In genomic region chr2:76599214-76599613, GRCm38 (mm10) we compare ENCODE assay signal across 10 mouse cellular contexts. TPM values are rescaled to one million over a fixed set of nuclear protein-coding genes. Genes with fewer than 3 reads are reported as not detected.
DNase-seq lines count a peak whose midpoint lies in the region; ATAC-seq and TF ChIP-seq lines count a peak whose summit lies in the region.
"Had no signal": no experiment of that assay in that cellular context is flagged by ENCODE, and none has a peak within 500 bp of the region (broad histone marks: within the 10 kb centered on the region; RNA-seq: fewer than 3 reads in every experiment).

No protein-coding gene starts in this region.

- H3K36me3 ChIP-seq in heart, postnatal 0 days (replicated peaks; ENCODE audit: control insufficient read depth, insufficient read depth, low read length) = no peaks in the 10 kb centered on the region
- peaks cover 10% of the 10 kb centered on the region; the same call in 1 of the 2 replicates for H3K36me3 ChIP-seq in midbrain, postnatal 0 days (ENCODE audit: insufficient read depth, low read length)
- no peaks in the 10 kb centered on the region for H3K36me3 ChIP-seq in midbrain, embryonic 10.5 days
- peaks cover 4% of the 10 kb centered on the region; the same call in 1 of the 2 replicates for H3K36me3 ChIP-seq in limb, embryonic 10.5 days

- TF ChIP-seq CTCF in heart, postnatal 0 days (IDR thresholded peaks at IDR 0.05; ENCODE audit: low read depth) = peak; percentile 28
- TF ChIP-seq CTCF in midbrain, postnatal 0 days (IDR thresholded peaks at IDR 0.05) = peak; percentile 47
- peak; percentile 19; the same call in 1 of the 2 replicates for TF ChIP-seq CTCF in bone marrow, adult 2 months (IDR thresholded peaks at IDR 0.05; ENCODE audit: control insufficient read depth, insufficient read depth, low read length)

- intact Hi-C loops in heart, postnatal 25 days (cut with DNase I) = no loop called here

- no peak for TF ChIP-seq POLR2A in bone marrow, adult 2 months (IDR thresholded peaks at IDR 0.05; ENCODE audit: borderline replicate concordance, control insufficient read depth, low read depth, low read length)

- no peaks in the 10 kb centered on the region for H3K27me3 ChIP-seq in heart, postnatal 0 days (ENCODE audit: control insufficient read depth, insufficient read depth, low read length)
- no peaks in the 10 kb centered on the region for H3K27me3 ChIP-seq in midbrain, postnatal 0 days (ENCODE audit: insufficient read depth, low read length)
- no peaks in the 10 kb centered on the region for H3K27me3 ChIP-seq in midbrain, embryonic 10.5 days (ENCODE audit: low read depth, poor library complexity, severe bottlenecking)
- H3K27me3 ChIP-seq in limb, embryonic 10.5 days (ENCODE audit: low read depth, poor library complexity, severe bottlenecking) = no peaks in the 10 kb centered on the region
- H3K27me3 ChIP-seq: limb, embryonic 15.5 days had no signal

- no peak for ATAC-seq in heart, postnatal 0 days (ENCODE audit: insufficient read depth, low read depth)
- no peak for ATAC-seq in midbrain, postnatal 0 days (ENCODE audit: low FRiP score)
- peak; percentile 47; the same call in 1 of the 2 replicates for ATAC-seq in megakaryocyte, adult 5-6 weeks (ENCODE audit: poor library complexity, severe bottlenecking)
- no peak for ATAC-seq in inflammation-experienced regulatory T-cells, adult 6 months

- H3K4me1 ChIP-seq in heart, postnatal 0 days (ENCODE audit: control insufficient read depth, insufficient read depth) = no peaks in the 10 kb centered on the region
- H3K4me1 ChIP-seq in midbrain, postnatal 0 days (ENCODE audit: insufficient read depth, low read length) = no peaks in the 10 kb centered on the region
- H3K4me1 ChIP-seq in midbrain, embryonic 10.5 days = no peaks in the 10 kb centered on the region
- H3K4me1 ChIP-seq in bone marrow, adult 2 months (ENCODE audit: control insufficient read depth, insufficient read depth, low read length) = no peaks in the 10 kb centered on the region
- H3K4me1 ChIP-seq in limb, embryonic 10.5 days = no peaks in the 10 kb centered on the region
- H3K4me1 ChIP-seq: limb, embryonic 15.5 days had no signal

- no peak overlapping the region for H3K27ac ChIP-seq in heart, postnatal 0 days (ENCODE audit: low read depth)
- no peak overlapping the region for H3K27ac ChIP-seq in midbrain, postnatal 0 days (ENCODE audit: low read depth, low read length)
- H3K27ac ChIP-seq in midbrain, embryonic 10.5 days (replicated peaks) = no peak overlapping the region
- no peak overlapping the region for H3K27ac ChIP-seq in bone marrow, adult 2 months (ENCODE audit: control insufficient read depth, insufficient read depth, low read depth, low read length, poor library complexity)
- H3K27ac ChIP-seq in limb, embryonic 10.5 days = no peak overlapping the region
- H3K27ac ChIP-seq: limb, embryonic 15.5 days had no signal

- H3K9me3 ChIP-seq in heart, postnatal 0 days (replicated peaks; ENCODE audit: control insufficient read depth, low read length) = no peaks in the 10 kb centered on the region
- no peaks in the 10 kb centered on the region for H3K9me3 ChIP-seq in midbrain, postnatal 0 days (ENCODE audit: low read length)
- no peaks in the 10 kb centered on the region for H3K9me3 ChIP-seq in midbrain, embryonic 10.5 days (replicated peaks)
- H3K9me3 ChIP-seq in limb, embryonic 10.5 days (replicated peaks) = no peaks in the 10 kb centered on the region
- H3K9me3 ChIP-seq: limb, embryonic 15.5 days had no signal

- no peak overlapping the region for H3K9ac ChIP-seq in heart, postnatal 0 days (replicated peaks; ENCODE audit: low read depth, low read length)
- H3K9ac ChIP-seq in midbrain, postnatal 0 days (replicated peaks; ENCODE audit: low read length, poor library complexity, severe bottlenecking) = no peak overlapping the region
- H3K9ac ChIP-seq: limb, embryonic 15.5 days had no signal

- H3K4me2 ChIP-seq in heart, postnatal 0 days (ENCODE audit: low read depth, low read length) = no peak overlapping the region
- H3K4me2 ChIP-seq in midbrain, postnatal 0 days (ENCODE audit: low read depth, low read length, poor library complexity, severe bottlenecking) = no peak overlapping the region
- H3K4me2 ChIP-seq: limb, embryonic 15.5 days had no signal

- WGBS in heart, postnatal 0 days = 67% methylated on average over 5 of the region's 5 CpGs
- 81% methylated on average over 5 of the region's 5 CpGs for WGBS in midbrain, postnatal 0 days
- WGBS in midbrain, embryonic 10.5 days = 83% methylated on average over 5 of the region's 5 CpGs
- 61% methylated on average over 5 of the region's 5 CpGs for WGBS in bone marrow, adult 2 months
- WGBS in limb, embryonic 10.5 days = 76% methylated on average over 5 of the region's 5 CpGs

- DNase-seq in heart, postnatal 0 days (ENCODE audit: low spot score) = no peak
- DNase-seq in heart, postnatal 25 days (ENCODE audit: low spot score) = no peak
- DNase-seq in midbrain, postnatal 0 days (ENCODE audit: low spot score) = no peak
- DNase-seq in midbrain, embryonic 10.5 days (ENCODE audit: low spot score) = no peak
- no peak for DNase-seq in limb, embryonic 10.5 days (ENCODE audit: low spot score)
- DNase-seq: heart, postnatal 36 days had no signal

- no peak for TF ChIP-seq EP300 in heart, postnatal 0 days (IDR thresholded peaks at IDR 0.05; ENCODE audit: low read depth)

- H3K4me3 ChIP-seq in heart, postnatal 0 days (ENCODE audit: low read depth, low read length) = no peak overlapping the region
- H3K4me3 ChIP-seq in midbrain, postnatal 0 days (ENCODE audit: low read depth, low read length) = no peak overlapping the region
- H3K4me3 ChIP-seq in midbrain, embryonic 10.5 days = no peak overlapping the region
- H3K4me3 ChIP-seq in bone marrow, adult 2 months (replicated peaks; ENCODE audit: control insufficient read depth, low read depth, low read length) = no peak overlapping the region
- no peak overlapping the region for H3K4me3 ChIP-seq in limb, embryonic 10.5 days
- H3K4me3 ChIP-seq: limb, embryonic 15.5 days had no signal

RNA-seq across cellular contexts. Expression of gene Prkra, which starts 48.6 kb away (rescaled TPM):
- 31.8 and 32.0 TPM in 2 replicates for total RNA-seq in heart, postnatal 0 days (2014; rRNA removed; ENCODE audit: low replicate concordance)
- 25.2 and 26.9 TPM in 2 replicates for polyA plus RNA-seq in heart, postnatal 0 days (2015; fragmentation: Nextera tagmentation; extraction: Ambion mirVana)
- total RNA-seq in heart, postnatal 25 days (2021) = 10 to 100 TPM; 13.3 to 15.2 TPM
- 93.6 and 117 TPM in 2 replicates for total RNA-seq in midbrain, postnatal 0 days (2014; rRNA removed)
- 109 and 113 TPM in 2 replicates for polyA plus RNA-seq in midbrain, postnatal 0 days (2015; fragmentation: Nextera tagmentation; extraction: Ambion mirVana)
- polyA plus RNA-seq in midbrain, embryonic 10.5 days (2016; fragmentation: Nextera tagmentation; extraction: Ambion mirVana) = 83.7 and 86.8 TPM in 2 replicates
- 8.1 and 11.5 TPM in 2 replicates for polyA plus RNA-seq in bone marrow, adult 2 months (2011; ENCODE audit: insufficient read depth, insufficient read length, low replicate concordance, missing spikeins)
- total RNA-seq in megakaryocyte, adult 5-6 weeks (2015) = 29.5 and 32.9 TPM in 2 replicates
- 14.5 and 17.3 TPM in 2 replicates for total RNA-seq in megakaryocyte, adult 5-6 weeks (2017)
- polyA plus RNA-seq in limb, embryonic 10.5 days (2016; fragmentation: Nextera tagmentation; extraction: Ambion mirVana) = 76.4 and 91.0 TPM in 2 replicates
- polyA plus RNA-seq in inflammation-experienced regulatory T-cells, adult 6 months (2017; shearing (Covaris generic)) = 10 to 100 TPM; 10.6 to 12.0 (median 11.5) TPM

RNA-seq across cellular contexts. Expression of gene Pjvk, which starts 49.1 kb away (rescaled TPM):
- not detected in 2 replicates for total RNA-seq in heart, postnatal 0 days (2014; rRNA removed; ENCODE audit: low replicate concordance)
- polyA plus RNA-seq in heart, postnatal 0 days (2015; fragmentation: Nextera tagmentation; extraction: Ambion mirVana) = 0.11 and 0.29 TPM in 2 replicates
- total RNA-seq in heart, postnatal 25 days (2021) = not detected
- total RNA-seq in midbrain, postnatal 0 days (2014; rRNA removed) = 0.19 TPM in 1 of 2 replicates, not detected in the other
- polyA plus RNA-seq in midbrain, postnatal 0 days (2015; fragmentation: Nextera tagmentation; extraction: Ambion mirVana) = 1.2 and 1.3 TPM in 2 replicates
- 0.40 and 0.69 TPM in 2 replicates for polyA plus RNA-seq in midbrain, embryonic 10.5 days (2016; fragmentation: Nextera tagmentation; extraction: Ambion mirVana)
- not detected in 2 replicates for polyA plus RNA-seq in bone marrow, adult 2 months (2011; ENCODE audit: insufficient read depth, insufficient read length, low replicate concordance, missing spikeins)
- 0.14 TPM in 1 of 2 replicates, not detected in the other for total RNA-seq in megakaryocyte, adult 5-6 weeks (2015)
- 0.40 and 1.6 TPM in 2 replicates for total RNA-seq in megakaryocyte, adult 5-6 weeks (2017)
- polyA plus RNA-seq in limb, embryonic 10.5 days (2016; fragmentation: Nextera tagmentation; extraction: Ambion mirVana) = 0.65 and 1.0 TPM in 2 replicates
- polyA plus RNA-seq in inflammation-experienced regulatory T-cells, adult 6 months (2017; shearing (Covaris generic)) = not detected
- total RNA-seq: heart, postnatal 36 days had no signal
